Mouse (Mus musculus) cortical plate, adult 2 months (tissue): Measurements from ENCODE around the gene Klhl40. TPM values are rescaled to one million over a fixed set of nuclear protein-coding genes. Genes with fewer than 3 reads are reported as not detected.

ENCODE experiments used
- H3K27ac ChIP-seq: fragments of 200-500 bp; 2 replicates; pipeline ENCODE4 v1.5.1; 2012; ENCODE audit warnings: low read length, control low read depth, inconsistent platforms; ENCODE audit not compliant: insufficient read depth
- H3K4me1 ChIP-seq: fragments of 200-500 bp; 2 replicates; pipeline ENCODE4 v1.6.1; 2011; ENCODE audit warnings: low read length; ENCODE audit not compliant: control insufficient read depth, insufficient read depth
- H3K4me3 ChIP-seq: fragments of 200-500 bp; 2 replicates; pipeline ENCODE4 v1.5.1; 2011; ENCODE audit warnings: mild to moderate bottlenecking, low read length, control low read depth; ENCODE audit not compliant: insufficient read depth
- CTCF ChIP-seq: fragments of 200-500 bp; IDR thresholded peaks from 2 replicates; pipeline ENCODE4 v1.5.1; 2011; ENCODE audit warnings: mild to moderate bottlenecking, control low read depth, low read length; ENCODE audit not compliant: insufficient read depth; ENCODE audit errors: extremely low read depth
- POLR2A ChIP-seq: fragments of 200-500 bp; IDR thresholded peaks from 2 replicates; pipeline ENCODE4 v1.6.1; 2011; ENCODE audit warnings: mild to moderate bottlenecking, low read length, control low read depth; ENCODE audit not compliant: insufficient read depth; ENCODE audit errors: extremely low read depth
- polyA plus RNA-seq: library from polyadenylated mRNA; depleted of rRNA; stranded (reverse); fragments of >200 nt; gene quantifications from 2 replicates; pipeline ENCODE4 v1.2.3, GENCODE M21; 2012

Klhl40 gene
- polyA plus RNA-seq, 1 experiment, result 6.6 TPM

GRCm38 (mm10) chr9:121798887-121799520, 21.6 kb downstream of the Klhl40 start:
- Histone ChIP-seq H3K4me1 (no peaks in the 10 kb centered on the region), H3K4me3 (no peak overlapping the region), H3K27ac (no peak overlapping the region)
- no peak for TF ChIP-seq CTCF
- no peak for TF ChIP-seq POLR2A

- Histone ChIP-seq H3K27ac (no peak overlapping the region), H3K4me1 (no peaks in the 10 kb centered on the region; the same call in 1 of the 2 replicates), H3K4me3 (no peak overlapping the region)
- TF ChIP-seq CTCF (no peak), POLR2A (no peak)
These were observed 25.3 kb downstream of the Klhl40 start for GRCm38 (mm10) chr9:121802747-121803146.

- peak overlapping the region; percentile 65 for H3K27ac ChIP-seq
- no peak overlapping the region for H3K4me3 ChIP-seq
- TF ChIP-seq CTCF, result no peak
- no peak for TF ChIP-seq POLR2A
- peaks cover 4% of the 10 kb centered on the region for H3K4me1 ChIP-seq
These were observed 30.1 kb downstream of the Klhl40 start for GRCm38 (mm10) chr9:121807546-121807945.

- TF ChIP-seq CTCF, result no peak
- TF ChIP-seq POLR2A, result no peak
- peaks cover 4% of the 10 kb centered on the region for H3K4me1 ChIP-seq
- H3K27ac ChIP-seq, result peak overlapping the region; percentile 65
- no peak overlapping the region for H3K4me3 ChIP-seq
These were observed 30.5 kb downstream of the Klhl40 start for GRCm38 (mm10) chr9:121807947-121808346.

GRCm38 (mm10) chr9:121808511-121808910, 31.1 kb downstream of the Klhl40 start:
- H3K4me3 ChIP-seq, result no peak overlapping the region
- peak overlapping the region; percentile 65 for H3K27ac ChIP-seq
- no peak for TF ChIP-seq POLR2A
- TF ChIP-seq CTCF, result no peak
- peaks cover 4% of the 10 kb centered on the region for H3K4me1 ChIP-seq

GRCm38 (mm10) chr9:121810081-121810821, 32.8 kb downstream of the Klhl40 start:
- H3K27ac ChIP-seq, result peak overlapping the region; percentile 83
- TF ChIP-seq CTCF, result no peak
- peaks cover 4% of the 10 kb centered on the region for H3K4me1 ChIP-seq
- H3K4me3 ChIP-seq, result no peak overlapping the region

- TF ChIP-seq CTCF (no peak), POLR2A (no peak)
- Histone ChIP-seq H3K4me1 (peaks cover 6% of the 10 kb centered on the region; the same call in 1 of the 2 replicates), H3K27ac (no peak overlapping the region), H3K4me3 (no peak overlapping the region)
These were observed 37.8 kb downstream of the Klhl40 start for GRCm38 (mm10) chr9:121815183-121815582.

- TF ChIP-seq CTCF (no peak), POLR2A (no peak)
- H3K4me1 ChIP-seq, result peaks cover 9% of the 10 kb centered on the region; the same call in 1 of the 2 replicates
- H3K4me3 ChIP-seq, result no peak overlapping the region
- peak overlapping the region; percentile 82 for H3K27ac ChIP-seq
These were observed 41.8 kb downstream of the Klhl40 start for GRCm38 (mm10) chr9:121819073-121819770.

- Histone ChIP-seq H3K4me3 (no peak overlapping the region), H3K27ac (peak overlapping the region; percentile 82), H3K4me1 (peaks cover 9% of the 10 kb centered on the region; the same call in 1 of the 2 replicates)
- TF ChIP-seq POLR2A, result no peak
- no peak for TF ChIP-seq CTCF
These were observed 42.5 kb downstream of the Klhl40 start for GRCm38 (mm10) chr9:121819771-121820471.
